Mouse (Mus musculus) liver, embryonic 14.5 days (tissue): Measurements from ENCODE around the gene Armh2. TPM values are rescaled to one million over a fixed set of nuclear protein-coding genes. Genes with fewer than 3 reads are reported as not detected.

Source experiments
- ATAC-seq: fragments of 200-750 bp; cut with Nextera tagmentation; 2 replicates; pipeline ENCODE4 v1.8.0; 2017; ENCODE audit warnings: moderate number of reproducible peaks, mild to moderate bottlenecking, moderate library complexity; ENCODE audit not compliant: insufficient read depth
- DNase-seq, 3 experiments: peaks; one replicate each; pipeline ENCODE4 v3.0.0-alpha.2; 2012 to 2013; ENCODE audit warnings: low read depth in 3 of 3, low spot score in 3 of 3
- H3K27ac ChIP-seq: fragments of 300-500 bp; sonication (generic); 2 replicates; pipeline ENCODE4 v1.5.1; 2014; ENCODE audit warnings: moderate library complexity, mild to moderate bottlenecking, control low read depth, inconsistent platforms
- H3K27me3 ChIP-seq: fragments of 300-500 bp; sonication (generic); 2 replicates; pipeline ENCODE4 v1.6.1; 2014; ENCODE audit warnings: mild to moderate bottlenecking, low read length, moderate library complexity; ENCODE audit not compliant: control insufficient read depth, insufficient read depth
- H3K36me3 ChIP-seq: fragments of 300-500 bp; sonication (generic); replicated peaks from 2 replicates; pipeline ENCODE4 v1.6.1; 2014; ENCODE audit warnings: low read depth; ENCODE audit not compliant: control insufficient read depth, insufficient read depth
- H3K4me1 ChIP-seq, 2 experiments: fragments of 200-500 bp in 1 of 2; fragments of 300-500 bp in 1 of 2; sonication (generic) in 1 of 2; replicated peaks; 2 replicates each; pipeline ENCODE4 v1.6.1; 2012 to 2014; ENCODE audit warnings: antibody characterized with exemption in 1 of 2, inconsistent platforms in 1 of 2, low read length in 1 of 2; ENCODE audit not compliant: control insufficient read depth in 2 of 2, insufficient read depth in 2 of 2
- H3K4me2 ChIP-seq: fragments of 300-500 bp; sonication (generic); 2 replicates; pipeline ENCODE4 v1.6.1; 2014; ENCODE audit warnings: low read depth, mild to moderate bottlenecking, control low read depth, moderate library complexity
- H3K4me3 ChIP-seq, 2 experiments: fragments of 200-500 bp in 1 of 2; fragments of 300-500 bp in 1 of 2; sonication (generic) in 1 of 2; 2 replicates each; pipeline ENCODE4 v1.5.1; 2012 to 2014; ENCODE audit warnings: low read depth in 2 of 2, low read length in 2 of 2, mild to moderate bottlenecking in 2 of 2, control low read depth in 1 of 2, inconsistent platforms in 1 of 2, moderate library complexity in 1 of 2; ENCODE audit not compliant: insufficient read depth in 1 of 2
- H3K9ac ChIP-seq: fragments of 300-500 bp; sonication (generic); replicated peaks from 2 replicates; pipeline ENCODE4 v1.6.1; 2014; ENCODE audit warnings: mild to moderate bottlenecking, control low read depth, moderate library complexity
- H3K9me3 ChIP-seq: fragments of 300-500 bp; sonication (generic); 2 replicates; pipeline ENCODE4 v1.6.1; 2016; ENCODE audit warnings: low read length, mixed read lengths; ENCODE audit not compliant: control insufficient read depth
- CTCF ChIP-seq: IDR thresholded peaks from 2 replicates; pipeline ENCODE4 v1.5.1; 2016; ENCODE audit warnings: antibody characterized with exemption, low read depth, control low read depth
- EP300 ChIP-seq: IDR thresholded peaks from 2 replicates; pipeline ENCODE4 v1.6.1; 2016; ENCODE audit warnings: antibody characterized with exemption, low read depth
- WGBS: fragments of 180-500 bp; shearing (Covaris S2); extraction: QIAGEN DNeasy Blood & Tissue Kit; methylation state at CpG from one replicate; pipeline ENCODE4 v1.1.7; 2014; ENCODE audit not compliant: insufficient replicate concordance; 5-methylcytosine and 5-hydroxymethylcytosine counted together
- polyA plus RNA-seq, 2 experiments: library from polyadenylated mRNA; depleted of rRNA in 1 of 2; stranded (reverse) in 1 of 2; unstranded in 1 of 2; fragments of >200 nt; fragmentation: Nextera tagmentation in 1 of 2; extraction: Ambion mirVana in 1 of 2; gene quantifications; 2 replicates each; pipeline versions ENCODE4 v1.2.1 to v1.2.3; 2012 to 2014

Armh2 gene
- polyA plus RNA-seq, 2 experiments: not detected

DNA sequence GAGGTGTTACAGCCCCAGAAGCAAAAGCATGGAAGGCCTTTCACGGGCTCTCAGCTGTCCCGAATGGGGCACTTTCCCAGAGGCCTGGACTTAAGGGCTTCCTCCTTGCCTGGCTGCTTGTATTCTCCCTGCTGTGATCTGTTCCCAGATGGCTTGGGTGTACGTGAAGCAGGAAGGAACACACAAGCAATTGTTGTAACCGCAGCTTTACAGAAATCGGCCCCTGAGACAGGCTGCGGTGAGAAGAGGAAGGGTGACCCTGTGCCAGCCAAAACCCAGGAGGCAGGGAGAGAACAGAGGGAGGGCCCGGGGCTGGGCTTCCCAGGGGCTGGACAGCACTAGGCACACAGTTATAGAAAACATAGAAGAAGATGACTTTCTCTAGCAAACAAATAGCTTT is 30.1 kb upstream of the Armh2 start:
- Histone ChIP-seq H3K9ac (no peak overlapping the region), H3K36me3 (no peaks in the 10 kb centered on the region), H3K9me3 (no peaks in the 10 kb centered on the region), H3K4me3 (no peak overlapping the region), H3K4me2 (no peak overlapping the region), H3K4me1 (peaks cover 0 to 3% of the 10 kb centered on the region in 2 experiments; a peak in 2 of 4 replicates), H3K27me3 (no peaks in the 10 kb centered on the region), H3K27ac (no peak overlapping the region)
- DNase-seq (no peak), ATAC-seq (no peak)
- WGBS: 33% methylated on average over 7 of the region's 7 CpGs
- TF ChIP-seq EP300 (no peak), CTCF (no peak)

DNA sequence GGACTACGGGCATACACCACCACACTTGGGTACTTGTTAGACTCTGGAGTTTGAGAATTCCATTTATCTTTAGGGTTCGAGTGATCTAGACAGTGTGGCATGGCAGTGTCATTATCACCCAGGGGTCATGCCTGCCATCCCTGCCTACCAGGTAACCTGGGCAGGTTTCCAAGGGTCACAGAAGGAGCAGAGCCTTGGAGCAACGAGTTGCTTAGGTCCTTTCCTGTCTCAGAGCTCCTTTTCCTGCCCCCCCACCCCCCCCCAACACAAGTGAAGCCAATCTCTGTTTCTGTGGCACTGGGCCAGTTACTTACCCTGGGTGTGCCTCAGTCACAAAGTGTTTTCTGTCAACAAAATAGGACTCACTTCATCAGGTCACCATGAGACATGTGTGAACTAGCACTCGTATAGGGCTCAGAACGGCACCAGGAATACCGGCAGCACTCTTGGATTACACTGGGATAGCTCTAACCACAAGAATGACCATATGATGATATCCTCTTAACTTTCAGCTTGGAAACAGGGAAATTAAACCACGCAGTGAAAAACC is 28.4 kb upstream of the Armh2 start:
- Histone ChIP-seq H3K4me2 (no peak overlapping the region), H3K4me3 (no peak overlapping the region), H3K4me1 (peaks cover 0 to 3% of the 10 kb centered on the region in 2 experiments; a peak in 2 of 4 replicates), H3K27ac (no peak overlapping the region), H3K9me3 (no peaks in the 10 kb centered on the region), H3K36me3 (no peaks in the 10 kb centered on the region), H3K9ac (no peak overlapping the region), H3K27me3 (no peaks in the 10 kb centered on the region)
- TF ChIP-seq EP300: no peak
- TF ChIP-seq CTCF: no peak
- ATAC-seq (no peak), DNase-seq (no peak)
- 71% methylated on average over 7 of the region's 7 CpGs for WGBS

DNA sequence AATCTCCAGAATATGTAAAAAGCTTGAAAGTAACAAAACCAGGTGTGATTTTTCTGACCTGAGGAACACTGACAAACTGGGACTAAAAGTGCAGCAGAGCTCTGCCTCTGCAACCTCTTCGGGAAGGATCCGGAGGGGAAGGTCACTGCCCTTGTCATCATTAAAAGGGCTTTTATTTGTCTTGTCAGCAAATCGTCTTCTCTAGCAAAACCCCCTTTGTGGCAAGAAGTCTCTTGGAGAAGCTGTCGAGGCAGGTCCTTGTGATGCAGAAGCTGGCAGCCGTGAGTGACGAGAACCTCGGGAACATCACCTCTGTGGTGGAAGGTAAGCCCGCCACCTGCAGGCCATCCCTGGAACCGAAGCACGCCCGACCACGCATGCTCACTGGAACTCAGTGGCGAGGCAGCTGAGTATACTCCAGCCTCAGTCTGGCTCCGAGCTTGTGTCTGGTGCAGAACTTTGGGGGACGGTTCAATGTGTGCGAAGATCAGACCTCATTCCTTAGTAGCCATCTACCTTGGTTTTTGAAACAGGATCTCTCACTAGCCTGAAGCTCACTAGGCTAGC is 27.5 kb upstream of the Armh2 start:
- 33% methylated on average over 16 of the region's 16 CpGs for WGBS
- DNase-seq: peak; percentile 22 to 30 (median 24)
- peak; percentile 52 for ATAC-seq

DNA sequence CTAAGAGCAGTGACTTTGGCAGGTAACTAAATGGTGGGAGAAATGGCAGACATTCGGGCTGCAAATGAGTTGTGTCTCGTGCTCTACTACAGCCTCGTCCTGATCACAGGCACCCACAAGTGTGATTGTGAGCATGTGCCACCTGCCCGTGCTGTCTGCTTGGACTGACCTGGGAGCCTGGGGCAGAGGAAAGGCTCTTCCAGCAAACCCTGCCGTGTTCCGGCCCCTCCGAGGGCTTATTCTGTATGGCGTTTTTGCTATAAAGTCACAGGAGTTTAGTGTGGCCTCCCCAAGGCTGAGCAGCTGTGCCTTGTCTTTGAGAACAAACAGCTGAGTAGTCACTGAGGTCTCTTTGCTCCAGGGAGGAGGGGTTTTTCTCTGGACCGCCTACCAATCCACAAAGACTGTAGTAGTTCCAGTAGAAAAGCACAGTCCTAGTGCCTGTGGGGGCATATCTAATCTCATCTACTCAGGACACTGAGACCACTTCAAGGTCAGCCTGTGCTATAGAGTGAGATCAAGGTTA is 26.6 kb upstream of the Armh2 start:
- Histone ChIP-seq H3K27me3 (no peaks in the 10 kb centered on the region), H3K9me3 (no peaks in the 10 kb centered on the region), H3K4me1 (peaks cover 0 to 3% of the 10 kb centered on the region in 2 experiments; a peak in 2 of 4 replicates), H3K36me3 (no peaks in the 10 kb centered on the region), H3K4me2 (no peak overlapping the region), H3K4me3 (no peak overlapping the region), H3K27ac (no peak overlapping the region), H3K9ac (no peak overlapping the region)
- DNase-seq: no peak
- ATAC-seq: no peak
- 75% methylated on average over 9 of the region's 9 CpGs for WGBS
- no peak for TF ChIP-seq EP300
- no peak for TF ChIP-seq CTCF

More for the DNA sequence above, 27.5 kb upstream of the Armh2 start:
- Histone ChIP-seq H3K9me3 (no peaks in the 10 kb centered on the region), H3K27me3 (no peaks in the 10 kb centered on the region), H3K27ac (no peak overlapping the region), H3K4me1 (peaks cover 0 to 3% of the 10 kb centered on the region in 2 experiments; a peak in 2 of 4 replicates), H3K4me2 (no peak overlapping the region), H3K36me3 (no peaks in the 10 kb centered on the region), H3K9ac (no peak overlapping the region), H3K4me3 (no peak overlapping the region)
- TF ChIP-seq CTCF: peak; percentile 96
- no peak for TF ChIP-seq EP300

DNA sequence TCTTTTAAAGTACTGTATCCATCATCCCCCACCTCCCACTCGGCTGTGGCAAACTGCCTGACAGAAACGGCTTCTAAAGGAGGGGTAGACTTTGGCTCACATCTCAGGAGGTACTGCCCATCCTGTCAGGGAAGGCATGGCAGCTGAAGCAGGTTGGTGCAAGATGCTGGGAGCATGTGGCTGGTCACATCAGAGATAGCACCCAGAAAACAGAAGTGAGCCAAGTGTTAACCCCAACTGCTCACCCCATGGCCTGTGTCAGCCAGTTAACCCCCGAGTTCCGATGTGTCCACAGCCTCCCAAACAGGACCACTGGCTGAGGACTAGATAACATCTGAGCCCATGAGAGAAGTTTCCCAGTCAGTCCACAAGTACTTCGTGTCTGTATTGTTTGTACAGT is 25.4 kb upstream of the Armh2 start:
- Histone ChIP-seq H3K36me3 (no peaks in the 10 kb centered on the region), H3K9me3 (no peaks in the 10 kb centered on the region), H3K4me2 (no peak overlapping the region), H3K4me3 (no peak overlapping the region), H3K4me1 (peaks cover 0 to 3% of the 10 kb centered on the region in 2 experiments; a peak in 2 of 4 replicates), H3K9ac (no peak overlapping the region), H3K27me3 (no peaks in the 10 kb centered on the region), H3K27ac (no peak overlapping the region)
- WGBS: 64% methylated on average over 5 of the region's 5 CpGs
- TF ChIP-seq EP300: no peak
- TF ChIP-seq CTCF: no peak
- ATAC-seq: no peak
- no peak for DNase-seq
